Mouse (Mus musculus) MEL (cell line): ENCODE measurements around the gene Rassf3. TPM values are rescaled to one million over a fixed set of nuclear protein-coding genes. Genes with fewer than 3 reads are reported as not detected.

Experiments
- DNase-seq: peaks from one replicate; pipeline ENCODE4 v3.0.0; 2011; ENCODE audit warnings: low read depth, low spot score
- H3K27ac ChIP-seq: 2 replicates; pipeline ENCODE4 v1.5.1; 2012; ENCODE audit warnings: low read depth, mild to moderate bottlenecking, control low read depth, low read length, moderate library complexity; ENCODE audit not compliant: control insufficient read depth
- H3K27me3 ChIP-seq, 2 experiments: fragments of 150-350 bp in 1 of 2; sonication (generic) in 1 of 2; 2 replicates each; pipeline ENCODE4 v1.6.1; 2012; ENCODE audit warnings: low read length in 2 of 2, mild to moderate bottlenecking in 2 of 2, improper control_type of control experiment in 1 of 2, moderate library complexity in 1 of 2; ENCODE audit not compliant: insufficient read depth in 2 of 2, control insufficient read depth in 1 of 2
- H3K36me3 ChIP-seq, 2 experiments: 2 replicates each; pipeline ENCODE4 v1.6.1; 2012 to 2014; ENCODE audit warnings: low read length in 2 of 2, improper control_type of control experiment in 1 of 2, inconsistent platforms in 1 of 2, mild to moderate bottlenecking in 1 of 2; ENCODE audit not compliant: insufficient read depth in 2 of 2, control insufficient read depth in 1 of 2
- H3K4me1 ChIP-seq, 2 experiments: fragments of 150-350 bp in 1 of 2; sonication (generic) in 1 of 2; 2 replicates each; pipeline ENCODE4 v1.6.1; 2012; ENCODE audit warnings: low read length in 2 of 2, improper control_type of control experiment in 1 of 2, mild to moderate bottlenecking in 1 of 2; ENCODE audit not compliant: insufficient read depth in 2 of 2, control insufficient read depth in 1 of 2
- H3K4me3 ChIP-seq, 2 experiments: fragments of 150-350 bp in 1 of 2; sonication (generic) in 1 of 2; 2 replicates each; pipeline ENCODE4 v1.5.1; 2012; ENCODE audit warnings: low read depth in 2 of 2, low read length in 2 of 2, mild to moderate bottlenecking in 2 of 2, moderate library complexity in 2 of 2, control low read depth in 1 of 2, improper control_type of control experiment in 1 of 2; ENCODE audit not compliant: control insufficient read depth in 1 of 2, insufficient read depth in 1 of 2
- H3K79me2 ChIP-seq: 2 replicates; pipeline ENCODE4 v1.6.1; 2012; ENCODE audit warnings: mild to moderate bottlenecking, low read length, moderate library complexity; ENCODE audit not compliant: control insufficient read depth, poor library complexity, insufficient read depth
- H3K9ac ChIP-seq: 2 replicates; pipeline ENCODE4 v1.6.1; 2012; ENCODE audit warnings: low read depth, mild to moderate bottlenecking, control low read depth, low read length, moderate library complexity; ENCODE audit not compliant: control insufficient read depth, poor library complexity, severe bottlenecking
- H3K9me3 ChIP-seq: fragments of 150-350 bp; sonication (generic); replicated peaks from 2 replicates; pipeline ENCODE4 v1.6.1; 2012; ENCODE audit warnings: mild to moderate bottlenecking, low read length, improper control_type of control experiment, moderate library complexity; ENCODE audit not compliant: insufficient read depth
- BHLHE40 ChIP-seq: IDR thresholded peaks from 2 replicates; pipeline ENCODE4 v1.6.1; 2012; ENCODE audit warnings: low read depth, mild to moderate bottlenecking, inconsistent platforms, low read length, improper control_type of control experiment, borderline replicate concordance
- CHD2 ChIP-seq: IDR thresholded peaks from 2 replicates; pipeline ENCODE4 v1.6.1; 2011; ENCODE audit warnings: low read length, improper control_type of control experiment
- CTCF ChIP-seq, 3 experiments: IDR thresholded peaks in 2 of 3; conservative IDR thresholded peaks in 1 of 3; 2 replicates each; pipeline ENCODE4 v1.5.1; 2011 to 2012; ENCODE audit warnings: low read length in 3 of 3, low read depth in 2 of 3, mild to moderate bottlenecking in 2 of 3, improper control_type of control experiment in 1 of 3, inconsistent platforms in 1 of 3, mixed read lengths in 1 of 3, moderate library complexity in 1 of 3; ENCODE audit not compliant: control insufficient read depth in 1 of 3, insufficient read depth in 1 of 3, poor library complexity in 1 of 3, severe bottlenecking in 1 of 3
- E2F4 ChIP-seq: IDR thresholded peaks from 2 replicates; pipeline ENCODE4 v1.6.1; 2011; ENCODE audit warnings: low read depth, low read length, improper control_type of control experiment, borderline replicate concordance
- ELF1 ChIP-seq: IDR thresholded peaks from 2 replicates; pipeline ENCODE4 v1.6.1; 2014; ENCODE audit warnings: low read depth, mild to moderate bottlenecking, inconsistent platforms, low read length, improper control_type of control experiment, moderate library complexity
- EP300 ChIP-seq, 2 experiments: IDR thresholded peaks; 2 replicates each; pipeline ENCODE4 v1.6.1; 2011; ENCODE audit warnings: improper control_type of control experiment in 2 of 2, low read length in 2 of 2, low read depth in 1 of 2, mild to moderate bottlenecking in 1 of 2
- ETS1 ChIP-seq: IDR thresholded peaks from 2 replicates; pipeline ENCODE4 v1.6.1; 2012; ENCODE audit warnings: low read depth, mild to moderate bottlenecking, inconsistent platforms, low read length, improper control_type of control experiment, moderate library complexity
- GABPA ChIP-seq: IDR thresholded peaks from 2 replicates; pipeline ENCODE4 v1.6.1; 2012; ENCODE audit warnings: low read depth, mild to moderate bottlenecking, inconsistent platforms, low read length, improper control_type of control experiment, moderate library complexity
- GATA1 ChIP-seq: IDR thresholded peaks from 2 replicates; pipeline ENCODE4 v1.6.1; 2011; ENCODE audit warnings: low read depth, low read length, improper control_type of control experiment
- HCFC1 ChIP-seq: IDR thresholded peaks from 2 replicates; pipeline ENCODE4 v1.6.1; 2012; ENCODE audit warnings: low read depth, mild to moderate bottlenecking, inconsistent platforms, low read length, improper control_type of control experiment, moderate library complexity
- JUND ChIP-seq: IDR thresholded peaks from 2 replicates; pipeline ENCODE4 v1.6.1; 2011; ENCODE audit warnings: low read depth, mild to moderate bottlenecking, improper control_type of control experiment, low read length
- KAT2A ChIP-seq: conservative IDR thresholded peaks from 2 replicates; pipeline ENCODE4 v1.6.1; 2012; ENCODE audit warnings: low read depth, low read length, improper control_type of control experiment, inconsistent platforms
- MAFK ChIP-seq: IDR thresholded peaks from 2 replicates; pipeline ENCODE4 v1.6.1; 2011; ENCODE audit warnings: low read depth, mild to moderate bottlenecking, low read length, improper control_type of control experiment, borderline replicate concordance
- MAZ ChIP-seq: IDR thresholded peaks from 2 replicates; pipeline ENCODE4 v1.6.1; 2012; ENCODE audit warnings: low read depth, mild to moderate bottlenecking, inconsistent platforms, low read length, improper control_type of control experiment
- MEF2A ChIP-seq: IDR thresholded peaks from 2 replicates; pipeline ENCODE4 v1.6.1; 2014; ENCODE audit warnings: low read depth, mild to moderate bottlenecking, inconsistent platforms, low read length, improper control_type of control experiment; ENCODE audit not compliant: poor library complexity, insufficient replicate concordance, severe bottlenecking; ENCODE audit errors: extremely low read depth
- MXI1 ChIP-seq: IDR thresholded peaks from 2 replicates; pipeline ENCODE4 v1.6.1; 2011; ENCODE audit warnings: mild to moderate bottlenecking, low read depth, low read length, improper control_type of control experiment
- MYB ChIP-seq: IDR thresholded peaks from 2 replicates; pipeline ENCODE4 v1.6.1; 2011; ENCODE audit warnings: mild to moderate bottlenecking, low read depth, low read length, improper control_type of control experiment
- NELFE ChIP-seq: IDR thresholded peaks from 2 replicates; pipeline ENCODE4 v1.6.1; 2011; ENCODE audit warnings: low read depth, low read length, improper control_type of control experiment
- NRF1 ChIP-seq: IDR thresholded peaks from 2 replicates; pipeline ENCODE4 v1.6.1; 2014; ENCODE audit warnings: low read depth, mild to moderate bottlenecking, inconsistent platforms, low read length, improper control_type of control experiment, moderate library complexity; ENCODE audit not compliant: poor library complexity, insufficient read depth, severe bottlenecking
- POLR2A ChIP-seq, 2 experiments: IDR thresholded peaks; 2 replicates each; pipeline ENCODE4 v1.6.1; 2011 to 2012; ENCODE audit warnings: low read length in 2 of 2, mild to moderate bottlenecking in 2 of 2, control low read depth in 1 of 2, improper control_type of control experiment in 1 of 2, low read depth in 1 of 2, moderate library complexity in 1 of 2; ENCODE audit not compliant: control insufficient read depth in 1 of 2, insufficient read depth in 1 of 2, poor library complexity in 1 of 2
- POLR2AphosphoS2 ChIP-seq: IDR thresholded peaks from 2 replicates; pipeline ENCODE4 v1.6.1; 2011; ENCODE audit warnings: low read length, improper control_type of control experiment
- RAD21 ChIP-seq: IDR thresholded peaks from 2 replicates; pipeline ENCODE4 v1.6.1; 2011; ENCODE audit warnings: mild to moderate bottlenecking, low read depth, low read length, improper control_type of control experiment
- RCOR1 ChIP-seq: IDR thresholded peaks from 2 replicates; pipeline ENCODE4 v1.6.1; 2012; ENCODE audit warnings: low read depth, mild to moderate bottlenecking, inconsistent platforms, low read length, improper control_type of control experiment
- SMC3 ChIP-seq: IDR thresholded peaks from 2 replicates; pipeline ENCODE4 v1.6.1; 2011; ENCODE audit warnings: low read depth, low read length, improper control_type of control experiment
- TAL1 ChIP-seq: IDR thresholded peaks from 2 replicates; pipeline ENCODE4 v1.6.1; 2012; ENCODE audit warnings: mild to moderate bottlenecking, inconsistent platforms, low read length, moderate library complexity, mixed read lengths
- TCF12 ChIP-seq: IDR thresholded peaks from 2 replicates; pipeline ENCODE4 v1.6.1; 2014; ENCODE audit warnings: low read depth, mild to moderate bottlenecking, inconsistent platforms, low read length, improper control_type of control experiment, moderate library complexity
- UBTF ChIP-seq: IDR thresholded peaks from 2 replicates; pipeline ENCODE4 v1.6.1; 2012; ENCODE audit warnings: low read depth, mild to moderate bottlenecking, inconsistent platforms, low read length, improper control_type of control experiment, moderate library complexity, borderline replicate concordance; ENCODE audit not compliant: insufficient read depth
- USF1 ChIP-seq: IDR thresholded peaks from 2 replicates; pipeline ENCODE4 v1.6.1; 2014; ENCODE audit warnings: low read depth, mild to moderate bottlenecking, inconsistent platforms, low read length, improper control_type of control experiment, moderate library complexity
- USF2 ChIP-seq, 2 experiments: IDR thresholded peaks; 2 replicates each; pipeline ENCODE4 v1.6.1; 2011 to 2012; ENCODE audit warnings: improper control_type of control experiment in 2 of 2, low read length in 2 of 2, borderline replicate concordance in 1 of 2, inconsistent platforms in 1 of 2, low read depth in 1 of 2, mild to moderate bottlenecking in 1 of 2; ENCODE audit not compliant: insufficient read depth in 1 of 2
- ZKSCAN1 ChIP-seq: IDR thresholded peaks from 2 replicates; pipeline ENCODE4 v1.6.1; 2012; ENCODE audit warnings: low read depth, mild to moderate bottlenecking, inconsistent platforms, low read length, improper control_type of control experiment, moderate library complexity
- ZMIZ1 ChIP-seq: IDR thresholded peaks from 2 replicates; pipeline ENCODE4 v1.6.1; 2012; ENCODE audit warnings: low read depth, mild to moderate bottlenecking, inconsistent platforms, low read length, improper control_type of control experiment, moderate library complexity
- polyA plus RNA-seq, 2 experiments: library from polyadenylated mRNA; stranded (reverse) in 1 of 2; unstranded in 1 of 2; fragments of >175 nt in 1 of 2; fragments of >200 nt in 1 of 2; gene quantifications; 2 replicates each; pipeline versions ENCODE4 v1.2.1 to v1.2.4; 2012; ENCODE audit warnings: low replicate concordance in 2 of 2, low read depth in 1 of 2; ENCODE audit not compliant: insufficient read length in 2 of 2, insufficient read depth in 1 of 2, missing spikeins in 1 of 2
- total RNA-seq: library from RNA; depleted of rRNA; stranded (reverse); fragments of 300-350 nt; gene quantifications from 2 replicates; pipeline ENCODE4 v1.2.3, GENCODE M21; 2012

Gene Rassf3
- total and polyA plus RNA-seq, 3 experiments: 9.2 to 15.8 TPM; not detected in 1

GRCm38 (mm10) chr10:121516008-121516600 lies 40.0 kb upstream of the Rassf3 start (continued):
- peak; percentile 61 for TF ChIP-seq NRF1

GRCm38 (mm10) chr10:121509751-121510643 lies 33.9 kb upstream of the Rassf3 start:
- Histone ChIP-seq H3K9ac (peak overlapping the region; percentile 53), H3K36me3 (peaks cover 0 to 7% of the 10 kb centered on the region in 2 experiments; a peak in 2 of 4 replicates), H3K79me2 (no peaks in the 10 kb centered on the region), H3K4me3 (peak overlapping the region; percentile 48 to 63), H3K4me1 (peaks cover 0 to 19% of the 10 kb centered on the region in 2 experiments; a peak in 2 of 4 replicates), H3K9me3 (no peaks in the 10 kb centered on the region), H3K27me3 (no peaks in the 10 kb centered on the region), H3K27ac (no peak overlapping the region)
- peak; percentile 72 for DNase-seq
- TF ChIP-seq ZKSCAN1: no peak
- TF ChIP-seq JUND: no peak
- no peak for TF ChIP-seq USF1
- no peak for TF ChIP-seq ZMIZ1
- TF ChIP-seq GABPA: no peak
- no peak for TF ChIP-seq SMC3
- peak in 1 of 2 experiments; percentile 13; a peak in 1 of 4 replicates for TF ChIP-seq EP300 (IDR thresholded peaks at IDR 0.05; ENCODE audit: low read depth in 1 of 2, low read length in 2 of 2)
- TF ChIP-seq USF2 (IDR thresholded peaks at IDR 0.05; ENCODE audit: borderline replicate concordance in 1 of 2, insufficient read depth in 1 of 2, low read depth in 1 of 2, low read length in 2 of 2): no peak
- TF ChIP-seq ETS1: no peak; the same call in 1 of the 2 replicates
- TF ChIP-seq NRF1: 0 out of 2 replicates have a peak, but pooled peaks have one; percentile 9
- TF ChIP-seq MXI1: no peak; the same call in 1 of the 2 replicates
- TF ChIP-seq POLR2A (IDR thresholded peaks at IDR 0.05; ENCODE audit: control insufficient read depth in 1 of 2, insufficient read depth in 1 of 2, low read depth in 1 of 2, low read length in 2 of 2, poor library complexity in 1 of 2): no peak
- no peak for TF ChIP-seq E2F4
- no peak for TF ChIP-seq BHLHE40
- peak; percentile 51 for TF ChIP-seq NELFE
- no peak for TF ChIP-seq MYB
- TF ChIP-seq GATA1: no peak; the same call in 1 of the 2 replicates
- TF ChIP-seq RCOR1: no peak
- peak; percentile 26; the same call in 1 of the 2 replicates for TF ChIP-seq TCF12
- no peak for TF ChIP-seq TAL1
- TF ChIP-seq UBTF: no peak
- no peak for TF ChIP-seq POLR2AphosphoS2
- no peak for TF ChIP-seq CTCF (IDR thresholded peaks at IDR 0.05 in 2 of 3, conservative IDR thresholded peaks at IDR 0.05 in 1 of 3; ENCODE audit: control insufficient read depth in 1 of 3, insufficient read depth in 1 of 3, low read depth in 2 of 3, low read length in 3 of 3, poor library complexity in 1 of 3, severe bottlenecking in 1 of 3)
- peak; percentile 61; the same call in 1 of the 2 replicates for TF ChIP-seq ELF1
- no peak for TF ChIP-seq MAZ
- 0 out of 2 replicates have a peak, but pooled peaks have one; percentile 12 for TF ChIP-seq MAFK
- peak; percentile 54; the same call in 1 of the 2 replicates for TF ChIP-seq HCFC1
- TF ChIP-seq KAT2A: no peak
- TF ChIP-seq RAD21: no peak
- no peak for TF ChIP-seq CHD2
- no peak for TF ChIP-seq MEF2A
